Mouse (Mus musculus) CD4-positive naive resting alpha-beta T cell, adult 57 days (primary cell): ENCODE results near the gene Vwf. TPM values are rescaled to one million over a fixed set of nuclear protein-coding genes. Genes with fewer than 3 reads are reported as not detected.

Experiments
- total RNA-seq: library from RNA; stranded (reverse); gene quantifications from one replicate; pipeline ENCODE4 v1.2.4, GENCODE M21; 2023

Vwf gene
- 0.92 TPM for total RNA-seq

GRCm38 (mm10) chr6:125546474-125546873 lies at the start of gene Vwf:
TSS of gene Vwf (plus strand) at chr6:125546774.

GRCm38 (mm10) chr6:125690057-125690703 lies 143.6 kb downstream of the Vwf start, which contains the start of gene Ano2:
TSS of gene Ano2 (plus strand) at chr6:125690419.

Other genes with a start within 250 kb of the Vwf start
- gene Ltbr, start 232.9 kb upstream of the Vwf start, total RNA-seq: 3.3 TPM
- gene Scnn1a, start 226.1 kb upstream of the Vwf start, total RNA-seq: 0.47 TPM
- 64.8 TPM for gene Tnfrsf1a, start 197.4 kb upstream of the Vwf start, total RNA-seq
- not detected for gene Plekhg6, start 166.0 kb upstream of the Vwf start, total RNA-seq
- gene Cd9, start 52.0 kb upstream of the Vwf start, total RNA-seq: 36.6 TPM
- gene Ano2, start 143.6 kb downstream of the Vwf start, total RNA-seq: not detected